Mouse (Mus musculus) kidney, postnatal 25 days (tissue): ENCODE results near the gene S100pbp.

Experiments used
- DNase-seq, 2 experiments: peaks; one replicate each; pipeline ENCODE4 v3.0.0; 2021; ENCODE audit warnings: mixed read lengths in 2 of 2

Gene S100pbp

DNA sequence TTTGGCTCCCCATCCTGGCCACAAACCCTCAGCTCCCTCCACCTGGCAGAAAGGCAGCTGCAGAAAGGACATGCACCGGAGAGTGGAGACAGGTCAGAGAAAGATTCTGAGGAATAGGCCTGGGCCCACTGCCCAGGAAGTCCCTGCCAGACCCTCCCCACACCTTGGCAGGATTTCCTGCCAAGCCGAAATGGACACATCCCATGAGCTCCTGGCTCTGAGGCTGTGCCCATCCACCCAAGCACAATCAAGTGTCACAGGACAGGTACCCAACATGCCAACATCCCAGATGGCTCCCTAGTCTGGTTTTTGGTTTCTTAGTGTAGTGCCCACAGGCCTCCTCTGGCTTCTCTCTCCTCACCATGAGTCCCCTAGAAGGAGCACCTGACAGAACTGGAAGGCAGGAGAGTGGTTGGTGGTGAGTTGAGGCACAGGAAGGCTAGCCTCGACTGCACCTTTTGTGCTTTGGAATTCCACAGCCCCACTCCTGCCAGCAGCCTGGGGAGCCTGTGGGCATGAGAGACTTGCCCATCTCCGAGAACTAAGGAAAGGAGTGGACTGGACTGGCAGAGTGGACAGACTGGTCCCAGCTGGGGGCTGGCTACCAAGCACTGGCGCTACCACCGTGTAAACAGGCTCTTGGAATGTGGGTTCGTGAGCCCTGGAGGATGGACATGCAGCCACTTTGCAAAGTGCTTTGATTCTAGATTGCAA is 31.0 kb upstream of the S100pbp start:
- no peak for DNase-seq

DNA sequence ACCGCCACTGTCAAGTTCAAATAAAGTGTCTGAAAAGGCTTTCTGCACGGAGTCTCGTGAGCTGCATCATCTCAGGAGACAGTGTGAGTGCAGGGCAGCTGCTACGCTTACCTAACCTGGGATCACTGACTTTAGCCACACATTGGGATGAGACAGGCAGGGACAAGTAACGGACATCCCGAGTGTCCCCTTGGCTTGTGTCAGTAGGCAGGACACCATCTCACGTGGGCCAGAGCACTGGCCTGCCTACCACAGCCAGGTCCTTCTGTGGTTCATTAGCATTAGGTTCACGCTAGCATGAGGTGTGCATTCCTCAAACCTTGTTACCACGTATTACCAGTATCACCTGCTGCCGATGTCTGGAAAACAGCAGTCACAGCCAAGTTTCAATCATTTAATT is 29.7 kb upstream of the S100pbp start:
- no peak for DNase-seq

DNA sequence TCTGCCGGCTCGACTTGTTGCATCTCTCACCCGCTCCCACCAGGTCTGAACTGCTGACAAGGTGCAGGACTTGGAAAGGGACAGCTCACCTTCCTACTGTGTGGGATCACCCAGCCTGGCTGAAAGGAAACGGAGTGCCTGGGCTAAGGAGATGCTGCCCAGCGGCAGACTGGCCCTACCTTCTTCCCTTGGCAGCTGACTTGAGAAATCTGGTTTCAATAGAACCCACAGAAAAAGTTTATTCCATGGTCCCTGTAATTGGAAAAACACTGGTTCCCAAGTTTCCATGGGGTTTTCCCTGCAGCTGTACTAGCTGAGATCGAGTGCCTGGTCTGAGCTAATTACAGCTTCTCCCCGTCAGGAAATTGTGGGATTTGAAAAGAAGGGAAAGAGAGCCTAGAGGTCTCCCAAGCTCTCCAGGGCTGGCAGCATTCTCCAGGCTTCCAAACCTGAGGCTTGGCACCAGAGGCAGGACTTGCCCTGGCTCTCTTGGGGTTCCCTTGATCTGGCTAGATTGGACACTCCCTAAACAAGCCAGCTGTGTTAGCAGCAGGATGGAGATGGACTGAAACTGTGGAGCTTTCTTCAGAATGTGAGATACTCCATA is 29.1 kb upstream of the S100pbp start:
- DNase-seq = no peak

DNA sequence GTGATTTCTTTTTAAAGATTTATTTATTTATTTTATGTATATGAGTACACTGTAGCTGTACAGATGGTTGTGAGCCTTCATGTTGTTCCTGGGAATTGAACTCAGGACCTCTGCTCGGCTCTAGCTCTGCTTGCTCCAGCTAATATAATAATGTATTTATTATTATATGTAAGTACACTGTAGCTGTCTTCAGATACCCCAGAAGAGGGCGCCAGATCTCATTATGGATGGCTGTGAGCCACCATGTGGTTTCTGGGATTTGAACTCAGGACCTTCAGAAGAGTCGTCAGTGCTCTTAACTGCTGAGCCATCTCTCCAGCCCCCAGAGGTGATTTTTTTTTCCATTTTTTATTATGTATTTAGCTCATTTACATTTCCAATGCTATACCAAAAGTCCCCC is 23.0 kb upstream of the S100pbp start:
- DNase-seq = peak in 1 of 2 experiments; percentile 60

DNA sequence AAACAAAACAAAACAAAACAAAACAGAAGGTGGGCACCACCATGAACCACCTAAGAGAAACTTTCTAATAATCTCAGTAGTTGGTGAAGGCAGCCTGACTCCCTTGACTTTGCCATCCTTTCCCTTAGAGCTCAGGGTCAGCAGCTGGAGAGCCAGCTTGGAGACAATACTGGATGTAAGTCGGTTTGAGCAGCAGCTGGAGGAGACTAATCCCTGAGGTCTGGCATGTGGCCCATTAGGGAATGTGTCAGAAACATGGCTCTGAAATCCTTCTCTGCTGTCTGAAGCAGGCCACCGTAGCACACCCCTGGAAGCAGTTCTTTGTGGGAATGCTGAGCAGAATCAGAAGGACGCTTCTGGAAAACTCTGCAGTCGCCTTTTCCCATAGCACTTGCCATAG is 21.9 kb upstream of the S100pbp start:
- DNase-seq = no peak

DNA sequence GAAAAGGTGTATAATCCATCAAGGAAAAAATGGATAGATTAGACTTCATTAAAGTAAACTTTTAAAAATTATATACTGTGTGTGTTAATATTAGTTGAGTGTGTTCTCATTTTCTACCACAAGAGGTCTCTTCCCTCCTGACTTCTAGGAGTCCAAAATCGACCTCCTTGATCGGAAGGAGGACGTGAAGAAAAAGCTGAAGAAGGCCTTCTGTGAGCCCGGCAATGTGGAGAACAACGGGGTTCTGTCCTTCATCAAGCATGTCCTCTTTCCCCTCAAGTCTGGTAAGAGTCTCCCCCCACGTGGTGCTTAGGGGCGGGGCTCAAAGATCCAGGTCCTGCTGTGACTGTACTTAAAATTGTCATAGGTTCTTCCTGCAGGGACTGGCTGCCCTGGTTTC is 20.0 kb upstream of the S100pbp start:
- no peak for DNase-seq

DNA sequence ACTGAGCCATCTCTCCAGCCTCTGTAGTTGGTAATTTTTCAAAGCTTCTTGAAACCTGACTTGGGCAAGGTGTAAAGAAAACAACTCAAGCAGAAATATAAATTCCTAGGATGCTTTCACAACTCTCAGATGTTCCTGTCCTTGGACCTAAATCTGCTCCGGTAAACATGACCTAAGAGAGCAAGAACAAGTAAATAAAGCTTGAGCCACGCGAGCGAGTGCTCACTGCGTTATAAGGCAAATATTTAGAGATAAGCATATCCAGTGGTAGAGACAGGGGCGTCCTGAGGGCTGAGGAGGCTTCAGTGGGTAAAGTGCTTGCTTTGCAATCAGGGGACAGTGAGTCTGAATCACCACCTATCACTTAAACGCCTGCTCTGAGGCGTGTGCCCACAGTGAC is 17.3 kb upstream of the S100pbp start:
- DNase-seq = no peak

DNA sequence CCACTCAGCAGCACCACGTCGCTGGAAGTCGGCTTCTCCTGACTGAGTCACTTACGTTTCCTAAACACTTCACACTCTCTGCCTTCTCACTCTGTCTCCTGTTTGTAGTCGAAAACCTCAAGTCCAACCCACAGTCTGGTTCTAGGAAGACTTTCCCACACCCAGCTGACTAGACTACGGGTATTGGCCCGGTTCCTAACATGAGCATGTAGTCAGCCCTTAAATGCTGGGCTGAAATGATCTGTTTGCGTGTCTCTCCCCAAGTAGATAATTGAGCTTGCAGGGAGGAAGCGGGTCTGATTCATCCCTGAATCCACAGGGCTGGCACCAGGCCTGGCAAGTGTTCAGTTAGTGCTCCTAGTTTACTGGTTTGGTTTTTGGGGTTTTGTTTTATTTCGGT is 15.1 kb upstream of the S100pbp start:
- no peak for DNase-seq

DNA sequence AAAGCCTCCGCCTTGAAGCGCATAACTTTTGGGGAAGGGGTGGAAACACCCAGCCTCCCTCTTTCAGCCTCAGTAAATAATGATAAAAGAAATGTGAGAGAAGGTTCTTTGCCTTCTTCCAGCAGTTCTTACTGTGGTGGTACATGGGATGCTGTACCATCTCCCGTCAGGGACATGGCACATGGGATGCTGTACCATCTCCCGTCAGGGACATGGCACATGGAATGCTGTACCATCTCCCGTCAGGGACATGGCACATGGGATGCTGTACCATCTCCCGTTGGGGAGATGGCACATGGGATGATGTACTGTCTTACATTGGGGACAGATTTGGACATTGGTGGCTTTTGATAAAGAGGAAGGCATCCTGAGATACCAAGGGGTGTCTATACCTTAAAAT is 8.0 kb upstream of the S100pbp start:
- DNase-seq = no peak

DNA sequence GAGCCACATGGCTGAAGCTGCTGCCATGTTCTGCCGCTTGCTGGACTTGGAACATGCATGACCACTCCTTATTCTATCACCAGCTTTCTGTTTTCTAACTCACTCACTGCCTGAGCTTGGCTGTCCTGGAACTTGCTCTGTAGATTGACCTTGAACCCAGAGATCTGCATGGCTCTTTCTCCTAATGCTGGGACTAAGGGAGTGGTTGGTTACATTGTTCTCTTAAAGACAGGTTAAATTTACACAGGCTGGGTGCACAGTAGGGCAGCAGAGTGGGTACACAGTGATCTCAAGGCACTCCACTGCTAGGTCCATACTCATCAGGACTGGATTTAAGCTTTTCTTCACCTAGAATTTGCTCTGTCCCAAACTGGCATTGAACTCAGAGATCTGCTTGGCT is 4.8 kb upstream of the S100pbp start:
- no peak for DNase-seq

DNA sequence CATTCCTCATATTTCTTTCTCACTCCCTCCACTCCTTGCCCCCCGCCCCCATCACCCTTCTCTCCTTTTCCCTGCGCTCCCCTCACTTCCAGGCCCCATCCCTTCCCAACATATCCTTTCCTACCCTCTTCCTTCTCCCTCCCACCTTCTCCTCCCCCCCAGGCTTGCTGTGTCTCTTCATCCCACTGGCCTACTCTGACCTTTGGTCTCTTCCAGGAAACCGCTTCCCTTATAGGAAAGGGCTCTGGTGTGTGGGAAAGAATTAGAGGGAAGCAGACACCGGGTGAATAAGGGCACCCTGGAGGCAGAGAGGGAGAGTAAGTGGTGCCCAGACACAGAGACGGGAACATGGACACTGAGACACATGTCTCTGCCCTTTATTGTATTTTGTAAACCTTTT is 2.2 kb upstream of the S100pbp start:
- DNase-seq = no peak

DNA sequence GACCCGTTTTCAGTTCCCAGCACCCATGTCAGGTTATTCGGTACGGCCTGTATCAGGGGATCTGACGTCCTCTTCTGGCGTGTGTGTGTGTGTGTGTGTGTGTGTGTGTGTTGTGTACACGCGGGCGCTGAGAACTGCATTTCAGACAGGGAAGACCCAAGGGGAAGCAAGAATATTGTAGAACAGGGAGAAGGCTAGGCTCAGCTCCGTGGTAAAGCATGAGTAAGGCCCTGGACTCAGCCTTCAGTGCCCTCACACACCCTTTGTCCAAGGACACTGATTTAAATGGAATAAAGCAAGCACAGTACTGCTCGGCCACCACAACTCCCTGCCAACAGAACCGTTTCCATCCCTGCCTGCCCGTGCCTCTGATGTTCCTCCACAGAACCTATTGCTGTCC is 1.0 kb upstream of the S100pbp start:
- DNase-seq = peak; percentile 17 to 52

DNA sequence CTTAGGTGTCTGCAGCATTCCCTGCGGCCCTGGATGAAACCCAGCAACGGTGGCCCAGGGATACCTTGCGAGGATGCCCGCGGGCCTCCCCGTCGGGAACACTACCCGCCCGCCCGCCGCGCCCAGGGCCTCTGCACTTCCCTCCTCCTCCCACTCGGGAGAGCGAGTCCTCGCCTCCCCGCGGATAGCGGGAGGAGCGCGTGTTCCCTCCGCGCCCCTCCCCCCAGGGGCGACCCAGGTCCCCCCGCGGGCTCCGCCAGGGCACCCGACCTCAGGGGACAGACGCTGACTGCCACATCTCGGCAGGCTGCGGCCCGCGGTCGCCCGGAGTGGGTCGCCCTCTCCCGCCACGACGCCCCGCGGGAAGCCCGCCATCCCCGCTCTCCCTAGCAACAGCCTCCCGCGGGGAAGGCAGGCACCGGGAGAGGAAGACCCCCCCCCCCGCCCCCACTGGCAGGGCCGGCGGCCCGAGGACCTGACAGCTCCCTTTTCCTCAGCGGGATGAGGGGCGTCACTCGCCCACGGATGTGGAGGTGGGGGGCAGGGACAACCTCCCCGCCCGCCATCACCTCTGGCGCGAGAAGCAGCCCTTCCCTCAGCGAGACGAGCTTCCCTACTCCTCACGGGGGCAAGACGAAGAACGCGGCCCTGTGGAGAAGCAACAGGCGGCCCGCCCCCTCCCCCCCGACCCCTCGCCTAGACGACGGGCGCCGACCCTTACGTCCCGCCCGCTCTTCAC is 555 bp downstream of the S100pbp start:
- DNase-seq = peak; percentile 42 to 81

DNA sequence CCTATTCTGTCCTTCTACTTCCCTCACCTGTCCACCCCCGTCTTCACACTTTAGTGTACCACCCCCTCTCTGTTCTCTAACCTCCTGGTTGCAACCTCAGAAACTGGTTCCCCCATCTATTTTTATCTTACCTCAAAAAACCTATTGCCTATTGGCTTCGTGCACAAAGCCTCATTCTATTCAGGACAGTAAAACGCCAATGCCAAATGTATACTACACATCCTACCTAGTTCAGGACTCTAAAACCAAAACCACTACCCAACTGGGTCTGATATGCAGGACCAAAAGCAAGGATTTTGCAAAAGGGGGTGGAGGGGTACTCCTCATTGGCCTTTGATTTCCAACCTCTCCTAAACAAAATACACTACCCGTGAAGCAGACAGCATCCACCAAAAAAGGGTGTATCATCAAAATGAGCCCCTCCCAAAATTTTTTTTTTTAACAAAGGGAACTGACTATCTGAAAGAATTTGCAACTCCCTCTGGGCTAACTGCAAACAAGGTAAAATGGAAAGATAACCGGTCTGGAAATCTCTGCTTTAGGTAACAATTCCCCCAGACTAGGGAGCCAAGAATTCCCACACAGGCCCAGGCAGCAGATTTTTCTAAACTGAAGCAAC is 1.4 kb downstream of the S100pbp start:
- no peak for DNase-seq

DNA sequence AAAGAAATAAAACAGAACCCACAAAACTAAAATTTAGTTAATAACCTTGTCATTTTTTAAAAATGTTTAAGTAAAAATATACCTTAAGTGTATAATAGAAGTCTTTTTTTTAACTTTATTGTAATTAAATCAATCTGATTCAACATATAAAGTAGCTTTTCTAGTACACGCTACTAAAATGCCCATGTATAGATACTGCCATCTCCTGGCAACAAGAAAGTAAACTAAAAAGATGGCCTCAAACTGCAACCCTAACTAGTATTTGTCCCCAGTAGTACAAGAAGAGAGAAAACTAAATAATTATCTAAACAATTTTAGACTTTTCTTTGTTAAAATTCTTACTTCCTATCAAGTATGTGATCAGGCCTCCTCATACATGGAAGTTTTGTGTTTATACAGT is 10.0 kb downstream of the S100pbp start:
- DNase-seq = no peak

DNA sequence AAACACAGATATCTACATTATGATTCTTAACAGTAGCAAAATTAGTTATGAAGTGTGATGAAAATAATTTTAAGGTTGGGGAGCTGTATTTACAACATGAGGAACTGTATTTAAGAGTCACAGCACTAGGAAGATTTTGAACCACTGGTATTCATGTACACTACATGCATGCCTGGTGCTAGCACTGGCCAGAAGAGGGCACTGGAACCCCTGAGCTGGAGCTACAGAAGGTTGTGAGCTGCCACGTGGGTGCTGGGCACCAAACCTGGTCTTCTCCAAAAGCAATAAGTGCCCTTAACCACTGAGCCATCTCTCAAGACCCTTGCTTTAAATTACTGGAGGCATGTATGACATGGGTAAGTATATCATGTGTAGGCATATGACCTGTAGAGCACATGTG is 17.0 kb downstream of the S100pbp start:
- no peak for DNase-seq

DNA sequence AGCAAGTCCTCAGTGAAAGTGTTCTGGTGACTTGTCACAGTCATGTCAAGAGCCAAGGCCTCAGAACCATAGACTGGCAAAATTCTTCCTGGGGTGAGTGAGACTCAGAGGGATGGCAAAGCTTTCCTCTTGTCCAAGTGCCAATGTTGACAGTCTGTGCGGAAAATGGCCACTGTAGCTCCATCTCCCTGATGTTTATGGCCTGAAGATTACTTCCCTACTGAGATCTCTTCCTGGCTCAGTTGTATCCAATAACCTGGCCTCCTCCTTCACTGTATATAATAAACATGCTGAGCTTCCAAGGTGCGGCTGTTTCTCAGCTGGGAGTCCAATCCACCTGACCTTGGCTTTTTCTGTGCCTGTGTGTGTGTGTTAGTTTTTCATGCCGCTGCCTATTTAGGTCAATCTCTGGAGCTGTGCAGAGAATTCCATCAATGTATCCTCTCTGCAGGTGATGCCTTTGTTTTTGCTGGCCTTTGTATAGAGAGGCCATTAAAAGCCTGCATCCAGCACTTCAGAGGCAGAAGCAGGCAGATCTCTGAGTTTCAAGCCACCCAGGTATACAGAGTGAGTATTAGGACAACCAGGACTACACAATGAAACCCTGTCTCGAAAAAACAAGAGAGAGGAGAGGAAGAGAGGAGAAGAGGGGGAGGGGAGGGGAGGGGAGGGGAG is 27.8 kb downstream of the S100pbp start:
- DNase-seq = no peak

DNA sequence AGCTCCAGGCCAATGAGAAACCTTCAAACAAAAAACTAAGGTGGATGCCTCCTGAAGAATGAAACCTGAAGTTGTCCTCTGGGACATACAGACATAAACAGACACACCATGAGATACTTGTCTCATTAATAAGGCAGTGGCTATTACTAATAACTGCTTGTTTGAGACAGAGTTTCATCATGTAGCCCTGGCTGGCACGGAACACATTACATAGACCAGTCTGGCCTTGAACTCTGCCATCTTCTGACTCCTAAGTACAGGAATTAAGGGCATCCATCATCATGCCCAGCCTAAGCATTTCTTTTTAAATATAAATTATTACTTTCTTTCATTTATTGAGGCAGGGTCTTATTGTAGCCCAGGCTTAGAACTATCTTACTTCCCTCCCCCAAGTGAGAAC is 28.5 kb downstream of the S100pbp start:
- DNase-seq = no peak

DNA sequence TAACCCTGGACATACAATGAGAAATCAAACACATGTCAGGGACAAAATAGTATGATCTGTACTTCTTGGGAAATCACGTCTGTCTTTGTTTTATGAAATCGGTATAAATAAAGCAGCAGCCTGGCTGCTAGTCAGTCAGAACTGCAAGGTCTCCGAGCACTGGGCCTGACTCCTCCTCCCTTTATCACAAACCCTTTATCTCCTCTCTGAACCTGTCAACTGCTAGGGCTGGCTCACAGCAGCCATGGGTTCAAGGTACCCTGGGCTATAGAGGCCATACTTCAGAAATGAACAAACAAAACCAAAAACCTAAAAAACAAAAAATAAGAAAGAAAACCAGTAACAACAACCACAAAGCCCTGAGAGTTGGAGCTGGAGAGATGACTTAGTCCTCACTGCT is 31.0 kb downstream of the S100pbp start:
- DNase-seq = no peak

DNA sequence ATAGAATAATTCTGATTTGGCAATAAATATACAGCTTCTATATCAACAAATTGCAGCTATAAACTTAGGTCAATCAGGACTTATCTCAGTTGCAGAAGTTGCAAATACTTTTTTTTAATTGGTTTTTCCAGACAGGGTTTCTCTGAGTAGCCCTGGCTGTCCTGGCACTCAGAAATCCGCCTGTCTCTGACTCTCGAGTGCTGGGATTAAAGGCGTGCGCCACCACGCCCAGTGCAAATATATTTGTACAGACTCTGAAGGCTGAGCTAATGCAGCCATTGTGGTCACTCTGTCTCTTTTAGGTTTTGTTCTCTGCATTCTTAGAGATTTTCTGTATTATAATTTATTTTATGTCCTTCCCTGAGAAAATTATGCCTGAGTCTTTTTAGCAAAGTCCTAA is 32.0 kb downstream of the S100pbp start:
- DNase-seq = no peak

DNA sequence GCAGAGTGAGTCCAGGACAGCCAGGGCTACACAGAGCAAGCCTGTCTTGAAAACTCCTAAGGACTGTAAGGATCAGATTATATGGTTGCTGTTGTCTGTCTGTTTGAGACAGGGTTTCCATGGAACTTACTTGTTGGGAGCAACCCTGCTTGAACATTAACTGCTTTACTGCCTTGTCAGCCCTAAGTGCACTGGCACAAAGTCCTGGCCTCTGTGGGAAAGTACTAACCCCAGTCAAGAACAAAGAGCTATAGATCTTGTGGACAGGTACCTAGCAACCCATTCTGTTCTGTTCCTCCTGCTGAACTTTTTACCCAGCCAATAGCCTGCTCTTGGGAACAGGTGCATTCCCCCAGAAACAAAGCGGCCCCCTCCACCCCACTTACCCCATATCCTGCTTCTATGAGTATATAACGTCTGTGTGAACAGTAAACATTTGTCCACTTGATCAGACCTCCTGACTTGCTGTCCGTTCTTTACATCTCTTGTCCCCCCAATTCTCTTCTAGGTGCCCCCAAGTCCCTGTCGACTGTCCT is 38.2 kb downstream of the S100pbp start:
- peak; percentile 21 to 73 for DNase-seq

DNA sequence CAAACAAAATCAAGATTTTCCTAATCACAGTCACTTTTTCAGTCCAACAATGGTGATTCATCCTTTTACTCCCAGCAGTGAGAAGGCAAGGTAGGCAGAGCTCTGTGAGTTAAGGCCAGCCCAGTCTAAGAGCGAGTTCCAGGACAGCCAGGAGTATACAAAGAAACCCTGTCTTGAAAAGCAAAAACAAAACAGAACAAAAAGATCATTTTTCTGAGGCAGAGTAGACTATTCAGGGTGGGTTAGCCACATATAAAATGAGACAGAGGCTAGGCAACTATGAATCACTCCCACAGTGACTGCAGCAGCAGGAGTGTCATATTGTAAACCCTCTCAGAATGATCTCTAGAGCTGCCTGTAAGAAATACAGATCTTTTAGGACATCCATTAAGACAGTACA is 40.2 kb downstream of the S100pbp start:
- no peak for DNase-seq

DNA sequence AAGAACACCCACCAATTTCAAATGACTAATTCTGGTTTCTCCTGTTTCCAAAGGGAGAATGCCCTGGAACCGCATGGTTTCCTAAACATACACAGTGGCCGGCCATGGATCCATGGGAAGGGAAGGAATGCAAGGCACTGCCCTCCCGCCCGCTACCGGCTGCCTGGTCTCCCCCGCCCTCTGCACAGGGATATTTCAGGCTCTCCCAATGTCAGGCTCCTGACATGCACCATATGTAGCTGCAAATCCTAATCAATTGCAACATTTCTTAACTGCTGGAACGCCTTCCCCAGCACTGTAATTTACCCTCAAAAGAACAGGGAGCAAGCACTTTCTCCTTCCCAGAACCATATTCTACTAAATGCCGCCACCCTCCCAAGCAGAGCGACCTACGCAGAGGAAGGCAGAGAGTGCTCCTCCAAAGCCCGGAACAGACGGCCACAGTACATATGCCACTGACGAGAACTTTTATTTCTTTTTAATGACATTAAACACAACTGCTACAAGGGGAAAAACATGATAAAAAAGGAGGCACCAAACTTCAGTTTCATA is 41.9 kb downstream of the S100pbp start:
- no peak for DNase-seq
